Mouse (Mus musculus) erythroblast, embryonic 14.5 days (primary cell): ENCODE data around the gene Tbc1d17. TPM values are rescaled to one million over a fixed set of nuclear protein-coding genes. Genes with fewer than 3 reads are reported as not detected.
A peak's percentile ranks its signal among the peaks of the same experiment; 100 is the strongest.

Experiments
- H3K27me3 ChIP-seq: 2 replicates; pipeline ENCODE4 v1.6.1; 2012; ENCODE audit warnings: inconsistent platforms; ENCODE audit not compliant: control insufficient read depth
- H3K36me3 ChIP-seq: 2 replicates; pipeline ENCODE4 v1.6.1; 2012; ENCODE audit warnings: mild to moderate bottlenecking, inconsistent platforms; ENCODE audit not compliant: control insufficient read depth
- H3K4me1 ChIP-seq: 2 replicates; pipeline ENCODE4 v1.6.1; 2012; ENCODE audit warnings: inconsistent platforms; ENCODE audit not compliant: control insufficient read depth
- H3K4me3 ChIP-seq: replicated peaks from 2 replicates; pipeline ENCODE3; 2012; ENCODE audit warnings: moderate library complexity, mild to moderate bottlenecking, inconsistent platforms
- H3K9me3 ChIP-seq: 2 replicates; pipeline ENCODE4 v1.6.1; 2012; ENCODE audit warnings: low read length, inconsistent platforms, mixed read lengths; ENCODE audit not compliant: control insufficient read depth
- GATA1 ChIP-seq: IDR thresholded peaks from 2 replicates; pipeline ENCODE4 v1.6.1; 2012; ENCODE audit warnings: low read length, inconsistent platforms, mixed read lengths
- TAL1 ChIP-seq: IDR thresholded peaks from 3 replicates; pipeline ENCODE4 v1.6.1; 2012; ENCODE audit warnings: low read length, inconsistent platforms, mixed read lengths
- polyA plus RNA-seq: library from polyadenylated mRNA; stranded (reverse); fragments of >175 nt; gene quantifications from 2 replicates; pipeline ENCODE4 v1.2.3, GENCODE M21; 2012

Gene Tbc1d17
- polyA plus RNA-seq, 1 experiment = 7.7 TPM

- TF ChIP-seq TAL1 = no peak
- TF ChIP-seq GATA1 = no peak
- H3K9me3 ChIP-seq = no peaks in the 10 kb centered on the region
- H3K36me3 ChIP-seq = peaks cover 73% of the 10 kb centered on the region
- peaks cover 74% of the 10 kb centered on the region for H3K4me1 ChIP-seq
- H3K27me3 ChIP-seq = peaks cover 3% of the 10 kb centered on the region; the same call in 1 of the 2 replicates
- no peak overlapping the region for H3K4me3 ChIP-seq
These were observed 15.2 kb upstream of the Tbc1d17 start for GRCm38 (mm10) chr7:44863982-44864494.

- Histone ChIP-seq H3K36me3 (peaks cover 78% of the 10 kb centered on the region), H3K27me3 (no peaks in the 10 kb centered on the region), H3K9me3 (no peaks in the 10 kb centered on the region), H3K4me1 (peaks cover 72% of the 10 kb centered on the region), H3K4me3 (no peak overlapping the region)
- TF ChIP-seq GATA1 (no peak), TAL1 (no peak)
These were observed 14.3 kb upstream of the Tbc1d17 start for GRCm38 (mm10) chr7:44863210-44863609.

- no peak overlapping the region for H3K4me3 ChIP-seq
- no peak for TF ChIP-seq GATA1
- no peak for TF ChIP-seq TAL1
- peaks cover 78% of the 10 kb centered on the region for H3K36me3 ChIP-seq
- no peaks in the 10 kb centered on the region for H3K27me3 ChIP-seq
- H3K9me3 ChIP-seq = no peaks in the 10 kb centered on the region
- H3K4me1 ChIP-seq = peaks cover 72% of the 10 kb centered on the region
These were observed 13.6 kb upstream of the Tbc1d17 start for GRCm38 (mm10) chr7:44862434-44862833.

- H3K27me3 ChIP-seq = no peaks in the 10 kb centered on the region
- H3K9me3 ChIP-seq = no peaks in the 10 kb centered on the region
- TF ChIP-seq TAL1 = no peak
- no peak for TF ChIP-seq GATA1
- H3K4me1 ChIP-seq = peaks cover 72% of the 10 kb centered on the region
- H3K4me3 ChIP-seq = no peak overlapping the region
- peaks cover 76% of the 10 kb centered on the region for H3K36me3 ChIP-seq
These were observed 12.5 kb upstream of the Tbc1d17 start for GRCm38 (mm10) chr7:44861429-44861816.

GRCm38 (mm10) chr7:44860576-44861428, 11.9 kb upstream of the Tbc1d17 start:
- H3K4me1 ChIP-seq = peaks cover 73% of the 10 kb centered on the region
- no peak for TF ChIP-seq GATA1
- TF ChIP-seq TAL1 = no peak
- H3K27me3 ChIP-seq = no peaks in the 10 kb centered on the region
- no peaks in the 10 kb centered on the region for H3K9me3 ChIP-seq
- H3K4me3 ChIP-seq = no peak overlapping the region
- peaks cover 73% of the 10 kb centered on the region for H3K36me3 ChIP-seq

- peaks cover 64% of the 10 kb centered on the region for H3K36me3 ChIP-seq
These were observed 11.0 kb upstream of the Tbc1d17 start for GRCm38 (mm10) chr7:44859896-44860295.

GRCm38 (mm10) chr7:44857905-44858304, 9.0 kb upstream of the Tbc1d17 start:
- Histone ChIP-seq H3K4me3 (peak overlapping the region; percentile 73), H3K4me1 (peaks cover 83% of the 10 kb centered on the region), H3K27me3 (no peaks in the 10 kb centered on the region), H3K9me3 (no peaks in the 10 kb centered on the region), H3K36me3 (peaks cover 54% of the 10 kb centered on the region)
- TF ChIP-seq GATA1 (no peak), TAL1 (no peak)

More at GRCm38 (mm10) chr7:44859896-44860295, 11.0 kb upstream of the Tbc1d17 start:
- Histone ChIP-seq H3K4me1 (peaks cover 73% of the 10 kb centered on the region), H3K4me3 (no peak overlapping the region), H3K9me3 (no peaks in the 10 kb centered on the region), H3K27me3 (no peaks in the 10 kb centered on the region)
- TF ChIP-seq GATA1 (no peak), TAL1 (no peak)

GRCm38 (mm10) chr7:44857042-44857552, 8.2 kb upstream of the Tbc1d17 start, which contains the start of gene Pnkp:
Gene Pnkp (plus strand): TSS chr7:44857139.
- TF ChIP-seq GATA1 (no peak), TAL1 (no peak)
- no peaks in the 10 kb centered on the region for H3K9me3 ChIP-seq
- H3K27me3 ChIP-seq = no peaks in the 10 kb centered on the region
- H3K36me3 ChIP-seq = peaks cover 54% of the 10 kb centered on the region
- H3K4me3 ChIP-seq = peak within 1 kb of the TSS; percentile 73
- peaks cover 91% of the 10 kb centered on the region for H3K4me1 ChIP-seq

GRCm38 (mm10) chr7:44856265-44856916, 7.5 kb upstream of the Tbc1d17 start:
- no peaks in the 10 kb centered on the region for H3K27me3 ChIP-seq
- TF ChIP-seq TAL1 (no peak), GATA1 (no peak)
- peak overlapping the region; percentile 73 for H3K4me3 ChIP-seq

More at GRCm38 (mm10) chr7:44856265-44856916, 7.5 kb upstream of the Tbc1d17 start:
- peaks cover 54% of the 10 kb centered on the region for H3K36me3 ChIP-seq
- H3K4me1 ChIP-seq = peaks cover 97% of the 10 kb centered on the region
- no peaks in the 10 kb centered on the region for H3K9me3 ChIP-seq
